Mouse (Mus musculus) lung, postnatal 10 days (tissue): Measurements from ENCODE around the gene Slc1a2.

Experiments
- DNase-seq: peaks from one replicate; pipeline ENCODE4 v3.0.0; 2021

The Slc1a2 gene

GRCm38 (mm10) chr2:102715754-102716153 lies 57.3 kb downstream of the Slc1a2 start:
- no peak for DNase-seq

DNA sequence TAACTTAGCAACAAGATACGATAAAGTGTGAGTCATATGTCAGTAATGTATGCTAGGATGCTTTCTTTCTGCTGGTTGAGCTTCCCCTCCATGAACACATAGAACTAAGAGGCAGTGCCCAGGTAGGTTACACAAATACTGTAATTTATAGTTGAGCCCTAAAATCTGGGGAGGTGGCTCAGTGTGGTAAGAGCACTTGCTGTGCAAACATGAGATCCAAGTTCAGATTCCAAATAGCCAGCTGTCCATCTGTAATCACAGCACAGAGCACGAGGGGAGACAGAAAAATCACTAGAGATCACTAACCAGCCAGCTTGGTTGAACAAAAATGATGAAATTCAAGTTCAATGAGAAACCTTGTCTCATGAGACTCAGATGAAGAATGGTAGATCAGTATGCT lies 63.4 kb downstream of the Slc1a2 start:
- DNase-seq: no peak

DNA sequence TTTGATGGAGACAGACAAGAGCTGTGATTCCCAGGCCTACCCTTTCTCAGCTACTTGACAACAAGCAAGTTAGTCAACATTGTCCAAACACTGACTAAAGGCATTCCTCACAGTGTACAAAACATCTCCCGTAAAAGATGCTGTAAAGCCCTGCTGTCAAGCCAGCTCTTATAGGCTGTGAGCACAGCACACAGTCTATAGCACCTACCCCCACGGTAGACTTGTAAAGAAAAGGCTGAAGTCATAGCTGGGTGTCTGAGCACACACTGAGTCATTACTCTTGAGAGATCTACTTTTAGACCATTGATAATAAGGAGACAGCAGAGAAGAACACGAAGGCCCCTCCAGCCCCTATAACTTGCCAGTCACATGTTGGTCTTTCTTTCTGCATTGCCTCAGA lies 66.6 kb downstream of the Slc1a2 start:
- no peak for DNase-seq

DNA sequence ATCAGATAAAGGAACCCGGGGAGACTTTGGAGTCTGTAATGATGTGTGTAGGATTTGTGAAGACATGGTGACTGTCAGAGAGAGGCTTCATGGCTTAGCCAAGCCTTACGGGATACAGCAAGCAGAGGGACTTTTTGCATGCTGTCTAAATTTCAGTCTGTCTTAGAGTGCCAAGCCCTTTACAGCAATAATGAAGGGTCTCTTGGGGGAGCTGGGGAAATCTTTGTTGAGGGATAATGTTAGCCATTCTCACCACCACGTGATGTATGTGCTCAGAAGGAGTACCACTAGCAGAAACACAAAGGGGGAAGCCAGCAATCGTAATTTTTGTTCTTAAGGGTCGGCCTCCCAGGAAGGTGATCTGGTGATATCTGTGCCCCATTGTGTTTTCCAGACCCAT lies 71.9 kb downstream of the Slc1a2 start:
- DNase-seq: no peak

DNA sequence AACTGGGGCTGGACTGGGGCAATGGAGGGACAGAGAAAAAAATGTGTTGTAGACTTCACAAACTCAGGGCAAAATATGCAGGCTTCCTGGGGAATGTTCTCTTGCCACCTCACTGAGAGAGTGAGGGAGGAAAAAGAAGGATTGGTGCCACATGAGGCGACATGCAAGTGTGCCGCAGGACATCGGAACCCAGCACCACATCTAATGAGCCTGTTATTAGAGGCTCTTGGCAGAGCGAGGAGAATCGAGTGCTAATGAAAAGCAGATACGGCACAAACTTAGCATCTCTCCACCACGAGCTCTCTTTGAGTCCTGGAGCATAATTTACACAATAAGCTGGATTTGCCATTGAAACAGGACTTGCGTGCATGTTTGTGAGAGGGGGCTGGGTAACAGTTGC lies 72.3 kb downstream of the Slc1a2 start:
- DNase-seq: no peak

- DNase-seq: no peak
These were observed 74.7 kb downstream of the Slc1a2 start for GRCm38 (mm10) chr2:102733128-102733527.

DNA sequence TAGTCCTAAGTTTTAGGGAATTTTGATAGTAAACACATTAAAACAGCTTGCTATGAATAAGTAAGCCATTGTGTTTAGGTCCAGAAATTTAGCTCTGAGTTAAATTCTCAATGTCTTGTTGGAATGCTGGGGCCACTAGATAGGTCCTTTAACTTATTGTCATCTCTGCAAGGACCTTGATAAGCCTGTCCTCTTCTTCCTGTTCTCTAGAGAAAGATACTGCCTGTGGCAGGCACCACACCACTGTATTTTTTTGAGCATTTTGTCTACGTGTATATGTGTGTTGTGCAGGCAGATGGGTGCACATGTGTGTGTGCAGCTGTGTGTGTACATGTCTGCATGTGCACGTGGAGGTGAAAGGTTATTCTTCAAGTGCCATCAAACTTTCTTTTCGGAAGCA lies 75.6 kb downstream of the Slc1a2 start:
- no peak for DNase-seq

DNA sequence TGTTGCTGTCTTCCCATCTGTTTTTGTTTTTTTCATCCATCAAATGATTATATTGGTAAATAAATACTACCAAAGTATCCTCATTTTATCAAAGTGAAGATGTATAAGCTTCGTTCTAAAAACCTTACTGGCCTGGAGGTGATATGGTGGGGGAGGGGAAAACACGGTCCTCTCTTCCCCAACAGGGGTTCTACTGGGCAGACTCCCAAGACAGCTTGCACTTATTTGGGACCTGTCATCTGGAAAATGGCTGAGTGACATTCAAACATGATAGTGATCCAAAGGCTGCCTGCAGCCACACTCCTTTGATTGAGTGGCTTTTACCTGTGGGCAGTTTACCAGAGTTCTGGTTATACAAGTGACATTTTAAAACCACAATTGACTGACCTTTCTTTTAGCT lies 76.6 kb downstream of the Slc1a2 start:
- no peak for DNase-seq

- no peak for DNase-seq
These were observed 77.4 kb downstream of the Slc1a2 start for GRCm38 (mm10) chr2:102735811-102736210.

DNA sequence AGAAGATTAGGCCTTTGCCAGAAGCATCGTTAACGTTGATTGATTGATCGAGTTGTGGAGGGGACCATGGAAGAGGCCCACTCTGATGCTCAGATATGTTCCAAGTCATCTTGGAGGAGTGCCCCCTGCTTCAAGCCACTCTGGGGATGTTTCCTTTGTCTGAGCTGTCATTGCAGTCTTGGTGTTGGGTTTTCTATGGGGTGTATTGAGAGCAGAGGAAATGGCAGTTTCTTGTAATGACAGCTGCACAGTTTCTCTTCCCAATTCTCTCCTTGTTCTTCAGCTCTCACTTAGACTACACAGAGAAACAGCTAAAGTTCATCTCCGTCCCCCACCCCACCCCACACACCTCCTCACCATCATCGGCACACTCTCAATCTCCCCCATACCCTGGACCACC lies 78.0 kb downstream of the Slc1a2 start:
- peak; percentile 50 for DNase-seq

DNA sequence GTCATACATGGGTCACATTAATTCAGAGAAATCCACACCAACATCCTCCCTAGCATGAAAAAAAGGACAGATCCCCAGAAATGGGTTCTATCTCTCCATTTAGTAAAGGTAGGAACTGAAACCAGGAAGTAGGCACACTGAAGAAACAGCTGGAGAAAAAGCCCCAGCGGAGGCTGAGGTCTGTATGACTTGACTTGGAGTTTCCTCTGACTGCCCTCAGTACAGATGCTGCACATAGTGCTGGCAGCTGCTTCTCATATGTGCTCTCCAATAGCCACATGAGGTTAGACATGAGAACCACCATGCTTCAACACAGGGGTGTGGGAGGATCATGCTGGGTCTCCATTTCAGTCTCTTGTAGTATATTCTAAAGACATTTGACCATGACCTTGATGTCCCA lies 80.4 kb downstream of the Slc1a2 start:
- DNase-seq: no peak

- no peak for DNase-seq
These were observed 84.2 kb downstream of the Slc1a2 start for GRCm38 (mm10) chr2:102742685-102743084.

- DNase-seq: peak; percentile 89
These were observed 85.6 kb downstream of the Slc1a2 start for GRCm38 (mm10) chr2:102743918-102744696.

GRCm38 (mm10) chr2:102745259-102745906 lies 86.9 kb downstream of the Slc1a2 start:
- peak; percentile 85 for DNase-seq

DNA sequence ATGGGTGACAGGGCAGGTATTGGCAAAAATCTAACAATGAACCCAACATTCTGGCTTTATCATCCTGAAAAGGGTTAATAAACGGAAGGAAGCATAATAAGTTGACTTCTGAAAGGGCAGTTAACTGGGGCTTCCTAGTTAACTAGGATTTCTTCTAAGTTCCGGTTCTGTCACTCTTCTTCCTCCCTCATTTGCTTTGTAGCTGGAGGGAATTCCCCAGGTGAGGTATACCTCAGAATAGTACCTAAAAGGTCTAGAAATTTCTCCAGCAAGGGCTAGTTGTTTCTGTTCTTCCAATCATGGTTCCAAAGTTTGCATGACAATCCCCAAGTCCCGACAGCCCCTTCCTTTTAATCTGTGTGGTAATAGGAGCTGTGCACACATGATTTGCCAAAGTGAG lies 89.3 kb downstream of the Slc1a2 start:
- DNase-seq: no peak

GRCm38 (mm10) chr2:102749926-102750325 lies 91.5 kb downstream of the Slc1a2 start:
- DNase-seq: no peak

- no peak for DNase-seq
These were observed 93.4 kb downstream of the Slc1a2 start for GRCm38 (mm10) chr2:102751846-102752245.

- DNase-seq: no peak
These were observed 98.9 kb downstream of the Slc1a2 start for GRCm38 (mm10) chr2:102757241-102757860.

- no peak for DNase-seq
These were observed 101.0 kb downstream of the Slc1a2 start for GRCm38 (mm10) chr2:102759479-102759878.

DNA sequence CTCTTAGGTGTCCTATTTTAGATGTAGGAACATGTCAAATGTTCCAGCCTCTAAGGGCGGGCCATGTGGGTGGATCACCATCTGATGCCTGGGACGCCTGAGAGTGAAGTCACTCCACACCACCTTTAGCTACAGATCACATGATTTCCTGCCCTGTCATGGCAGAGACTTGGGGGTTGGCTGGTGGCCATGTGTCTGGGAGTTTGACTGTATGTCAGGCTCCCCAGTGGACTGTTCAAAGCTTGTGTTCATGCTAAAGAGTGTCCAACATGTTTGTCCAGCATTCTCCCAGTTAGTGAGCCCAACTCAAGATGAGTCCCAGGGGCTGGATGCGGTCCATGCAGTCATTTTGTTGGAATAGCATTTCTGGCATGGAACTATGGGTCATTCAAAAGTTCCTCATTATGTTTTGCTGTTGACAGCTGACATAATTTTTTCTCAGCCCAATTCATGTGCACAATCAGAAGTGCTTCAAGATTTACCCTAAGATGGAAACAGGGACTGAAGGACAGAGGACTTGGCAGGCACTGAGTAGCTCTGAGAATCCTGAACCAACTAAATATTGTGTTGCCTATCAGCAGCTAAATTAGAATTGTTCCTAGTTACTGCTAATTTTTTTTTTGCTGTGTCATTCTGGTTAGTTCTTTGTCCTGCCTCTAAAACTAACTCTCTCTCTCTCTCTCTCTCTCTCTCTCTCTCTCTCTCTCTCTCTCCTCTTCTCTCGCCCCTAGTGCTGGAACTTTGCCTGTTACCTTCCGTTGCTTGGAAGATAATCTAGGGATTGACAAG lies 102.0 kb downstream of the Slc1a2 start:
- peak; percentile 56 for DNase-seq

- no peak for DNase-seq
These were observed 104.7 kb downstream of the Slc1a2 start for GRCm38 (mm10) chr2:102763176-102763575.

DNA sequence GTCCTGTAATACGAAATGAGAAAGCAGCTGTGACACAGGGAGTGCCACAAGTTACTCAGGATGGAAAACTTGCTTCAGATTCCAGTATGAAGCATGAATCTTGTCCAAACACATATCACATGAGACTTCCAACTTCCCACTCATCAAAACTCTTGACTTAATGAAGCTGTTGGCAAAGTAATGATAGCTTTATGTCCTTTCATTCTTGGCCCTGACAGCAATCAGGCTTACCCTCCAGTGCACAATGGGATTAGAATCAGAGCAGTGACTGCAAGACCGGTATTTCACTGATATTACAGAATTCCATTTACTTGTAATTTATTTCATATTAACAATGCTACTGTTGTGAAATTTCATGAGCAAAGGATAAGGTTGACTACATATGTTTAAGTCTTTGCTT lies 105.5 kb downstream of the Slc1a2 start:
- no peak for DNase-seq

DNA sequence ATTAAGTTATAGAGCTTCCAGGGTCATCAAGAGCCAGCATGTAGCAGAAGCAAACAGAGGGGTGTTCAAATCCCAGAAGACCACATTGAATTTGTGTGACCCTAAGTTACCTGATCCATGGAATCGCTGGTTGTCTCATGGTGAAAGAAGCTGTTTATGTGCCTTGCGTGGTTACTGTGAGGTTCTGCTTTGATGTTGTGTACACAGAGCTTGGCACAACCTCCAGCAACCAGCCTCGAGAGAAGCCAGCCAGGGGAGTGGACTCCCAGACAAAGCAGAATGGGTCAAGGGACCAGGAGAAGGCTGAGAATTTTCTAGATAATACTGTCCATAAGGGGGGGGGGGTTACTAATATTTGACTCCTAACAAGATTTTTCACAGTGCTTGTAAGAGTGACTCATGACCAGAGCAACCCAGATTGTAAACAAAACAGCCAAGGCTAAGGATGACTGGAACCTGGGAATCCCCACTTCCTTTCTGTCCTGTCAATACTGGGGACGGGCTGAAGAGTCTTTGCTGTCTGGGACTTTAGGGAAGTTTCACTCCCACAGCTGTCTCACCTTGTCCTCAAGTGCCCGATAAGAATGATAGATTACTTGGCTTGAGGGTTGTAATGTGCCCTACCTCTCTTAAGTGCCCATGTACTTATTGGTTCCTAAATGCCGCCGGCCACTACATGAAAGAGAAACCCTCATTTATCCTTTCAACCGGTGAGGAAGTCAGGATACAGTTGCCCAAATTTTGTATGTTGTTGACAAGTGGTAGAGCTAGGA lies 106.3 kb downstream of the Slc1a2 start:
- DNase-seq: no peak
